Mouse (Mus musculus) brain, embryonic 14.5 days (tissue): ENCODE data around the gene Dctn3. TPM values are rescaled to one million over a fixed set of nuclear protein-coding genes. Genes with fewer than 3 reads are reported as not detected.

Source experiments
- DNase-seq: peaks from one replicate; pipeline ENCODE4 v3.0.0-alpha.2; 2011; ENCODE audit warnings: low read depth
- CTCF ChIP-seq: fragments of 200-500 bp; IDR thresholded peaks from 2 replicates; pipeline ENCODE4 v1.5.1; 2012; ENCODE audit warnings: inconsistent platforms, mild to moderate bottlenecking, moderate library complexity, borderline replicate concordance; ENCODE audit not compliant: insufficient read depth, insufficient read length; ENCODE audit errors: extremely low read depth
- POLR2A ChIP-seq: fragments of 200-500 bp; IDR thresholded peaks from 2 replicates; pipeline ENCODE4 v1.6.1; 2012; ENCODE audit warnings: mild to moderate bottlenecking, inconsistent platforms, borderline replicate concordance; ENCODE audit not compliant: poor library complexity, insufficient read depth, insufficient read length, severe bottlenecking; ENCODE audit errors: extremely low read depth
- polyA plus RNA-seq: library from polyadenylated mRNA; depleted of rRNA; stranded (reverse); fragments of >200 nt; gene quantifications from 2 replicates; pipeline ENCODE4 v1.2.3, GENCODE M21; 2012

The Dctn3 gene
- polyA plus RNA-seq, 1 experiment: 157 TPM

DNA sequence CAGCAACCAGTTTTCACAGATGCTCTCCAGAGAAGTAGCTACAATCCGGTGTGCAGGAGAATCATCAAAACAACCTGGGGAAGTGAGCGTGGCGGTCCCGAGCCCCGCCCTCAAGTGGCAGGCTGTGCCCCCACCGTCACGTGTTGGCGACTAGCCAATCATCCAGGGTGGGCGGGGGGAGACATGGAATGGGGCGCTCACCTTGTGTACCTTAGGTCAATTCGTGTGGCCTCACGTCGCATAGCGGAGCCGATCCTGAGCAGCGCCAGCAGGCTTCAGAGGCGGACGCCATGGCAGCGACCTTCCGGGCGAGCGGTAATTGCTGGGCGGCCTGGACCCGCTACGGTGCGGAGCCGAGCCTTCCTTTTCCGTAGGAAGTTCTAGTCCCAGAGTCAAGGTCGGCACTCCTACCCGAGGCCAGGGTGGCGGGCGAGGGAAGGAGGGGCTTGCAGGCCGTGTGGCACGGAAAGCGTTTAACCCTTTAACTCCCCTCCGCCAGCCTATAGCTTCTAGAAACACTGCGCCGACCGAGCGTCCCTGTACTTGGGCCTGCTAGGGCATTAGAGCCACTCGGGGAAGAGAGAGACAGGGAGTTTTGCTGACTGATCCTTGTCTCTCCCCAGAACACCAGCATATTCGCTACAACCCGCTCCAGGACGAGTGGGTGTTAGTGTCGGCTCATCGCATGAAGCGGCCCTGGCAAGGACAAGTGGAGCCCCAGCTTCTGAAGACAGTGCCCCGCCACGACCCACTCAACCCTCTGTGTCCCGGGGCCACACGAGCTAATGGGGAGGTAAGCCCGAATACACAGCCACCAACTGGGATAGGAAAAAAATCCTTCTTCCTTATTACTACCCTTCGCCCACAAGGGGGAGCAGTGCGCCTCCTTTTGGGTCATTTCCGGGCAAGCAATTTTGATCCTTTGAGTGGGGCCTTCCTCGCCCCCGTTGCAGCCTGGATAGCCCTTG is 32.7 kb upstream of the Dctn3 start, which contains the start of gene Sigmar1:
TSS of gene Sigmar1 (minus strand) at position 820 of the 968 bp plus-strand sequence.
- no peak for TF ChIP-seq POLR2A
- peak; percentile 88 for TF ChIP-seq CTCF
- DNase-seq: peak; percentile 87

DNA sequence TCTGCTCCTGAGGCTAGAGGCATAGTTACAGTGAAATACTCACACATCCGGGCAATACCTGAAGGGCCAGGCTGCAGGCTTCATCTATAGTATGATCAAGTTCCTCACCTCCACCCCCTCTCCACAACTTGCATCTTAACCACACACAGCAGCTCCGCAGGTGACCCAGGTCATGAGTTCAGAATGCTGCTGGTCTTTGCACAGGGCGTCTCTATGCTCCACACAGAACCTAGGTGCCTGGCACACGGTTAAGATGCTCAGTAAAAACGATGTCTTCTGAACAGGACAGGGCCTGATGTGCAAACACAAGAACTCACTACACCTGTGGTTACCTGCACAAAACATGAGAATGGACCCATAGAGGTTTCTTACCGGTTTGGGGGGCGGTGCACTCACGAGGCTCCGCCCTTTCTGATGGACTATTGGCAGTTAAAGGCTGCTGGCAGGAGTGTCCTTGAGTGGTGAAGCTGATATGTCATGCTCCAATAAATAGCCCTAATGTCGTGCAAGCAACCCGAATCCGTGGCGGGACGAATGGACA is 31.9 kb upstream of the Dctn3 start, which contains the start of gene Galt:
TSS of gene Galt (plus strand) at position 432 of the 541 bp plus-strand sequence.
- TF ChIP-seq POLR2A (no peak), CTCF (no peak)
- no peak for DNase-seq

DNA sequence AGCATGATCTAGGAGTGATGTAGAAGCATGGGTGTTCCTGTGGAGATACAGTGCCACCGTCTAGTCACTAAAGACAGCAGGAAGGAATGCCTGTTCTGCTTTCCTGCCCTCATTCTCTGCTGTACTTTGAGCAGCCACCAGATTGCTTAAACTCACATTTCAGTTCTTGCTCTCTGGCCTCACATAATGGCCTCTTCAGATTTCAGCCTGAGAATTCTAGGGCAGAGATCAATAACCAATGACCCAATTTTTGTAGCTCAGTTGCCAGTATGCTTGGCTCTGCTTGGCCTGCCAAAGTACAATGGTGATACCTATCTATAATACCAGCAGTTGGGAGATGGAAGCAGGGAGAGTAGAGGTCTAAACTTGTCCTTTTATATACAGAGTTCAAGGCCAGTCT is 22.1 kb upstream of the Dctn3 start:
- TF ChIP-seq CTCF (no peak), POLR2A (no peak)
- no peak for DNase-seq

DNA sequence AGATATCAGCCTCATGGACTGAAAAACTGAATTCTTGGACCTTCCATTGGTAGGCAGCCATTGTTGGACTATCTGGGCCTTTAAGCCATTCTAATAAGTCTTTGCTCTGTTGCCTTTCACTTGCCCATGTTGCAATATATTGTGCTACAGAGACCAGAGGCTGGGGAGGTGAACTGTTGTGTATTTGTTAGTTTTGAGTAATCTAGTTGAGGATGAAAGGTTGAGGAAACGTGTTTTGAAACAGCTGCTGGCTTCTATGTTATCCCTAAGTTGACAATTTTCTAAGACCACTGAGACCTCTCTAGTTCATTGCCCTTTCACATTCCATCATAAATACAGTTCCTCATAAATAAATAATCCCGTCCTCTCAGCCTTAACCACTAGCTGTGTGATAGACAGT is 21.2 kb upstream of the Dctn3 start:
- no peak for DNase-seq
- TF ChIP-seq POLR2A: no peak
- TF ChIP-seq CTCF: no peak

DNA sequence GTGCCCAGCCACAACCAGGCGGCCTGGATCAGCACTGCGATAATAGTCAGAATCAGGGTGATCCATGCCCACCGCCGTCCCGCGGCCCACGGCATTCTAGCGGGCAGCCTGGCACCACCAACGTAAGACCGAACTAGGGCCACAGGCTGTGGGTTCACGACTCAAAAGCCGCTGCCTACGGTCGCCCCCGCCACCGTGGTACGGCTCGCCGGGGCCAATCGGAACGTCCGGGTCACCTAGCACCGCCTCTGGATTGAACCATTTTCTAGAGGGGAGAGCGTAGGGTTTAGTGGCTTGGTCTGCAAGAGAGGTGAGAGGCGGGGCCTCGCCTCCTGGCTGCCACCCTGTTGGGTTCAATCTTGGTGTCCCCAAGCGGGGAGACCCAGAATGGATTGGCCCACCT is 18.2 kb upstream of the Dctn3 start:
- TF ChIP-seq POLR2A (peak; percentile 58; the same call in 1 of the 2 replicates), CTCF (no peak)
- peak; percentile 99 for DNase-seq

DNA sequence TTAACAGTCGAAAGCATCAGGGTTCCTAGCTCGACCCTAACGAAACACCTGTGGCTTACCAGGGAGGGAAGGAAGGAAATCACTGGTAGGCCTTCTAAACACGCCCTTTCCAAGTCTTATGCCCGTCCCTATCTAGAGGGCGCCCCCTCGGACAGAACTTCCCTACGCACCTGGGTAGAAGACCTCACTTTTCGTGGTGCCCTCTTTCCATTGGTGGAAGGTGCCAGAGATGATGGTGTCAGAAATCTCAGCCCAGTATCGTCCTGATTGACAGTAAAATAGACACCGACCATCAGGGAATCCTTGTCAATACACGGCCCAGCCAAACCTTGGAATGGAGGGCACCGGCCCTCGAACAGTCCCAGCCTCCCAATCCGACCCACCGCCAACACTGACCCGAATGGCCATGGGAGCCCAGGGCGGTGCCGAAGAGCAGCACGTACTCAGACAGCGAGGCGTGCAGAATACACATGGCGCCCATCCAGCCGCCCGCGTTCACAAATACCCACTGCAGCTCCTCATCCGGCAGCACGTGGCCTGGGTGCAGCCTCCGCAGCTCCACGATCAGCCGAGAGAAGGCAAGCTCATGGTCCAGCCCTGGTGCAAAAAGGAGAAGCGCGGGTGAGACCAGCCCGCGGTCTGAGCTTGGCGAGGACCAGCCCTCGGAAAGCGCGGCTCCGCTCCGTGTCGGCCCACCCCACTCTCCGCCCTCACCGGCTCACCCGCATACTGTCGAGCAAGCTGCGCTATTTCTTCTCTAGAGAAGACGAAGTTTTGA is 17.6 kb upstream of the Dctn3 start:
- TF ChIP-seq CTCF: no peak
- no peak for TF ChIP-seq POLR2A
- no peak for DNase-seq

DNA sequence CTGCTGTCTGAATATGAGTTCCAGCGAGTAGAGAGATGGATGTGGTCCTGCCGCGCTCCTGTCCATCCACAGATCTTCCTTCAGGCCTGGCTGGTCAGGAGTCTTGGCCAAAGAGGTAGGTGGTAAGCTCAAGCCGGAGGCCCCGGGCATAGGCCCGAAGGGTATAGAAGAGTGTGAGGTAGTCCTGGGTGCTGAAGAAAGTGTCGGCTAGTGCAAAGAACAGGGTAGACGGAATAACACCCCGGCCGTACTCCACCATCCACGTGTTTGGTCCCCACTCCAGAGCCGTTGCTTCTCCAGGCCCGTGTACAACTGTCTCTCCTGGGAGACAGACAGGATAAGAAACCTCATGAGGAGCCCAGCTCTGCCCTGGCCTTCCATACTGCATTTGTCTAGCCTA is 16.3 kb upstream of the Dctn3 start:
- DNase-seq: no peak
- no peak for TF ChIP-seq CTCF
- no peak for TF ChIP-seq POLR2A

DNA sequence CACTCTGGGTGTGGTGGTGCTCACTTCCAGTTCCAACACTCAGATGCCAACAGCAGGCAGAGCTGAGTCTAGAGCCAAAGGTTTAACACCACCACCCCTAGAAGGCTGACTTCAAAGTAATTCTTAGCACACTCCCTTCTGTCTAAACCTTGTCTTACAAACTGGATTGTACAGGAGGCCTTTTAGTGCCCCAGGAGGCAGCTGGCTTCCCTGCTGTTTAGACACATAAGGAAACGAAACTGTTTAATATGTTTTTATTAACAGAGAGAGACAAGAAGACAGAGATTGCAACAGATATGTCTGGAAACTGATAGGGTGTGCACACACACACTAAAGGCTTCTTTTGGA is 15.3 kb upstream of the Dctn3 start:
- no peak for TF ChIP-seq POLR2A
- TF ChIP-seq CTCF: no peak
- DNase-seq: no peak

DNA sequence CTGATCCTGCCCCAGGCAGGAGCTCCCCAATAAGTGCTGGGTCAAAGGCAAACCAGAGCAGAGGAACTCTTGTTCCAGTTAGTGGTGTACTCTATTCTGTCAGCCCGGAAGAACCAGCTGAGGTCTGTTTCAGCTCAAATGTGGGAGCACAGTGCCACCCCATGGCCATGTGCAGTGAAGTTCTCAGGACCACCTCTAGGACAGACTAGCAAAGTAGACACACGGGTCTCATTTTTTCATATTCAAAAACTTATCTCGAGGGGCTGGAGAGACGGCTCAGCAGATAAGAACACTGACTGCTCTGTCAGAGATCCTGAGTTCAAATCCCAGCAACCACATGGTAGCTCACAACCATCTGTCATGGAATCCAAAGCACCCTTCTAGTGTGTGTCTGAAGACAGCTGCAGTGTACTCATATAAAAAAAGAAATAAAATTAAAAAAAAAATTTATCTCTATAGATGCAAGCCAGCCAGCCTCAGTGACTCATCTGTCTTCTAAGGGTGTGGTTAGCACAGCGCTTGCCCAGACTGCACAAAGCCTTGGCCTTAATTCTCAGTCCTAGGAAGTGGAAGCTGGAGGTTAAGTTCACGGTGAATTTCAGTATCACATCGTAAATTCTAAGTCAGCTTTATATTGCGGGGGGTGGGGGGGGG is 14.8 kb upstream of the Dctn3 start:
- peak; percentile 89 for DNase-seq
- TF ChIP-seq CTCF (peak; percentile 92), POLR2A (no peak)

DNA sequence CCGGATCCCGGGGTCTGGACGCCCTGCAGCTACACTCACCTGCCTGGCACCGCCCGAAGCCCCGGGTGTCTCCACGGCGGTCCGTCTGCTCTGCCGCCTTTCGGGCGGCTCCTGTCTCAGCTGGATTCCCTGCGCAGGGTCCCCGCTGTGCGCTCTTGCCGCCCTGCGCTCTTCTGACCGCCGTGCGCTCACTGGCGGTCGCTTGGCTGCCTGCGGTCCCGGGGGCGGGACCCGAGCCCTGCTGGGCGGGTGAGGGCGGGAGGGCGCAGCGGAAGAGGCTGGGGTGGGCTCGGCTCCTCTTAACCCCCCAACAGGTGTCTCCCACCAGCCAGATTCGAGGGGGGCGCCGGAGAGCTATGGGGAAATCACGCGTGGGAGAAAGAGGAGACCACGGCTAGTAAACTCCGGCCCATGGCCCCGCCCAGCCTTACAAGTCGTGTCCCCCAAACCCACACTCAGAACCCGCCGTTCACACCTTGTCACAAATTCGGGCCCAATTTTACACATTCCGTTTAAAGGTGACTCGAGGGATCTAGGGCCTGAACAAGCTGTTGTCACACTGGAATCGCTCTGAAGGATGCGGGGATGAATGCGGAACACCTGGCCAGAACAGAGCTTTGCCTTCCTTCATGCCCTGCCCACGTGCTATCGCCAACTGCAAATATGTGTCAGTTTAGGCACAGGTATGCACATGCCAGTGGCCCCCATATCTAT is 8.2 kb upstream of the Dctn3 start, which contains the start of gene Arid3c:
TSS of gene Arid3c (minus strand) at position 91 of the 714 bp plus-strand sequence.
- DNase-seq: peak; percentile 29
- TF ChIP-seq CTCF (no peak), POLR2A (no peak)

DNA sequence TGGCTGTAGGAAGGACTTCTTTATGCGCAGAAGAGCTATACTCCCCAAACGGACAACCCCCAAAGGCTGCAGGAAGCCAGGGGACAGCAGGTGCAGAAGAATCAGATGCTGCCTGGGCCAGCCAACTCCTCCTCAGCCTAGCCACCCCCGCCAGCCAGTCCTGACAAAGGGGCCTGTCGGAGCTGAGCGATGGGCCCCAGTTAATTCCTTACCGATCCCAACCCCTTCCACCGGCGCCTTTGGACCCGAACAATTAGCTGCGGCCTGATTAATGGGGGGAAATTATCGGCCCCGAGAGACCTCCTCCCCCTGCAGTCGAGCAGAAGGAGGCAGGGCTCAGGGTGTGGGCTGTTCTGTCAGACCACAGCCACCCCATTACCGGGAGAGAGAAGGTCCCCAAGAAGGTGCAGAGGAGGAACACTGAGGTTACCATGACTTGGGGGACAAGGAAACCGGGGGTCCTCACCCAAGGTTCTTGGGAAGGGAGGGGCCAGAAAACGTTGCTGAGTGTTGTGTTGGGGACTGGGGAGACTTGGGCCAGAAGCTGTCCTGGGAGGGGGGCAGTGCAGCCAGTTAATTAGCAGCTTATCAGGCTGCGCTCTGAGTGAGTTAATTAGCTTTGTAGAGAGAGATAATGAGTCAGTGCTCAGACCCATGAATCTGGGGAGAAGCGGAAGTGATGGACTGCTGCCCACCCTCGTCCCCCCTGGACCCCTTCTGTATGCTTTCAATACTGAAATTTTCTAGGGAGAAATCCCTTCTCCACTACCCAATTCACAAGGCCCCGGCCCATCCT is 4.1 kb upstream of the Dctn3 start:
- no peak for TF ChIP-seq CTCF
- TF ChIP-seq POLR2A: no peak
- DNase-seq: peak; percentile 85

DNA sequence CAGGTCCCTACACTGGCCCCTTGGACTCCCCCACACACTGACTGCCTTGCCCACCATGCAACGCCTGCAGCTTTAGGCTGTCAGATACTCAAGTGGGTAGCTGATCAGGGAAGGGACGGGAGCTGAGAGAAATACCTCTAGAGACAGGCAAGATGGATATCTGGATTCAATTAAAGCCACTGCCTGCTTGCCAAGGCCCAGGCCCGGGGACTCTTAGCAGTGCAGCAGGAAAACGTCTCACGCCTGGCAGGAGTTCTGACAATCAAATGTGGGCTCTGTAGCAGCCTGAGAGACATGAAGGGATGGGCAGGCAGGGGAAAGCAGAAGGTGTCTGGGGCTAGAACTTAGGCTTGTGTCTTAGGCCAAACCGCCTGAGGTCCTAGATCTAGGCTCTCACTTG is 6.1 kb downstream of the Dctn3 start:
- no peak for DNase-seq
- TF ChIP-seq CTCF (no peak), POLR2A (no peak)

DNA sequence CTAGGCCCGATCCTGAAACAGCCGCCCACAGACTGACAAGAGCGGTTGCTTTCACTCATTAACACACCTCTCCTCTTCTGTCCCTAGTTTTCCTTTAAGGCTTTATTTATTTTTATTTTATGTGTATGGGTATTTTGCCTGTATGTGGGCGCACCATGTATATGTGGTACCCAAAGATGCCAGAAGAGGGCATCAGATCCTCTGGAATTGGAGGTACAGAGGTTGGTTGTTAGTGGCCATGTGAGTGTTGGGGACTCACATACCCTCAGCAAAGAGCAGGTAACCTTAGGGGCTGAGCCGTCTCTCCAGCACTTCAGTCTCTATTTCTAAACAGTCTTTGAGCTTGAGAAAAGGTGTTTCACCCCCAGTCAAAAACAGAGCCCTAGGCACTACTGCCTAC is 7.4 kb downstream of the Dctn3 start:
- peak; percentile 59 for DNase-seq
- TF ChIP-seq CTCF (peak; percentile 54; the same call in 1 of the 2 replicates), POLR2A (no peak)
